Mouse (Mus musculus): ENCODE data around the gene Slc1a2.
A peak's percentile ranks its signal among the peaks of the same experiment; 100 is the strongest.

DNA sequence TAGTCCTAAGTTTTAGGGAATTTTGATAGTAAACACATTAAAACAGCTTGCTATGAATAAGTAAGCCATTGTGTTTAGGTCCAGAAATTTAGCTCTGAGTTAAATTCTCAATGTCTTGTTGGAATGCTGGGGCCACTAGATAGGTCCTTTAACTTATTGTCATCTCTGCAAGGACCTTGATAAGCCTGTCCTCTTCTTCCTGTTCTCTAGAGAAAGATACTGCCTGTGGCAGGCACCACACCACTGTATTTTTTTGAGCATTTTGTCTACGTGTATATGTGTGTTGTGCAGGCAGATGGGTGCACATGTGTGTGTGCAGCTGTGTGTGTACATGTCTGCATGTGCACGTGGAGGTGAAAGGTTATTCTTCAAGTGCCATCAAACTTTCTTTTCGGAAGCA lies 75.6 kb downstream of the Slc1a2 start:
- TF ChIP-seq CHD2 (IDR thresholded peaks at IDR 0.05; ENCODE audit: low read length) (no peak), POLR2A (IDR thresholded peaks at IDR 0.05; ENCODE audit: control insufficient read depth in 1 of 2, insufficient read depth in 1 of 2, low read depth in 1 of 2, low read length in 2 of 2, poor library complexity in 1 of 2) (no peak), GABPA (IDR thresholded peaks at IDR 0.05; ENCODE audit: low read depth, low read length) (no peak), POLR2AphosphoS2 (IDR thresholded peaks at IDR 0.05; ENCODE audit: low read length) (no peak), EP300 (IDR thresholded peaks at IDR 0.05; ENCODE audit: low read depth in 1 of 2, low read length in 2 of 2) (peak; percentile 77 to 85; a peak in 3 of 4 replicates), CTCF (IDR thresholded peaks at IDR 0.05 in 2 of 3, conservative IDR thresholded peaks at IDR 0.05 in 1 of 3; ENCODE audit: control insufficient read depth in 1 of 3, insufficient read depth in 1 of 3, low read depth in 2 of 3, low read length in 3 of 3, poor library complexity in 1 of 3, severe bottlenecking in 1 of 3) (no peak), GATA1 (IDR thresholded peaks at IDR 0.05; ENCODE audit: low read depth, low read length) (peak; percentile 91), UBTF (IDR thresholded peaks at IDR 0.05; ENCODE audit: borderline replicate concordance, insufficient read depth, low read depth, low read length) (no peak), MYC (IDR thresholded peaks at IDR 0.05; ENCODE audit: low read depth, low read length) (no peak), ELF1 (IDR thresholded peaks at IDR 0.05; ENCODE audit: low read depth, low read length) (0 out of 2 replicates have a peak, but pooled peaks have one; percentile 30), POLR2AphosphoS5 (IDR thresholded peaks at IDR 0.05; ENCODE audit: borderline replicate concordance, low read depth, low read length) (no peak), MXI1 (IDR thresholded peaks at IDR 0.05; ENCODE audit: low read depth, low read length) (no peak), JUND (IDR thresholded peaks at IDR 0.05; ENCODE audit: low read depth, low read length) (no peak)

Data from MEL (cell line).